Comparison of ENCODE assay signal across 28 mouse cellular contexts in the genomic region with DNA sequence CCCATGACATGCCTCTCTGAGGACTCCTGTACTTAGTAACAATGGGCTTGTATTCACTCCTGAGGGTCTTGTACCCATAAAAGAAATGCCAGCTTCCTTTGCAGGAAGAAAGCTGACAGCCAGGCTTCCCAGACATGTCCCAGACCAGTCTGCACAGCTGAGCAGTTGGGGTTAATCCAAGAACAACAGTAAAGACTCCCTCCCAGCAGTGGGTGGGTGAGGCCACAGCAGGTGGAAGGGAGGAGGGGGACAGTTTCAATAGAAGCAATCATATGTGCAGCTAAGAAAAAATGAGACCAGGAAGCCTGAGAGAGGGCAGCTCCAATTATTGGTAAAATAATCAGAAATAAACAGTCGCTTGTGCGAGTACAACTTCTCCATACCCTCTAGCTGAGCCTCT. TPM values are rescaled to one million over a fixed set of nuclear protein-coding genes. Genes with fewer than 3 reads are reported as not detected.
DNase-seq lines count a peak whose midpoint lies in the region; ATAC-seq lines count a peak whose summit lies in the region.
"Had no signal": no experiment of that assay in that cellular context is flagged by ENCODE, and none has a peak within 500 bp of the region (broad histone marks: within the 10 kb centered on the region; RNA-seq: fewer than 3 reads in every experiment).

No protein-coding gene starts in this region.

- peak; percentile 67 for DNase-seq in heart, adult 11 months
- DNase-seq in heart, postnatal 25 days (ENCODE audit: low spot score) = no peak
- DNase-seq in kidney, postnatal 14 days = peak; percentile 7
- peak; percentile 37 for DNase-seq in Muller cell, postnatal 12 days (ENCODE audit: inconsistent ontology term)
- DNase-seq in adrenal gland, postnatal 14 days = no peak
- DNase-seq in cerebellum, adult 9-11 months = no peak
- DNase-seq: adrenal gland, postnatal 10 days; cerebellum, adult 11-12 months; gastrocnemius, postnatal 14 days; heart, postnatal 4 days; kidney, adult 9 months; kidney, postnatal 36 days; right cerebral cortex, postnatal 4 days; thymus, adult 2 months; thymus, postnatal 36 days had no signal

- H3K4me2 ChIP-seq in kidney, embryonic 14.5 days (replicated peaks; ENCODE audit: low read depth, low read length) = no peak overlapping the region
- H3K4me2 ChIP-seq: embryonic facial prominence, embryonic 15.5 days; forebrain, embryonic 13.5 days; hindbrain, embryonic 13.5 days; limb, embryonic 12.5 days; liver, embryonic 11.5 days; lung, embryonic 15.5 days; midbrain, embryonic 15.5 days had no signal

- no peak overlapping the region for H3K27ac ChIP-seq in kidney, embryonic 14.5 days (ENCODE audit: low read depth, low read length)
- H3K27ac ChIP-seq: embryonic facial prominence, embryonic 15.5 days; forebrain, embryonic 13.5 days; heart, embryonic 10.5 days; hindbrain, embryonic 13.5 days; limb, embryonic 12.5 days; lung, embryonic 15.5 days; midbrain, embryonic 10.5 days; midbrain, embryonic 15.5 days; stomach, postnatal 0 days had no signal

- H3K4me3 ChIP-seq in kidney, embryonic 14.5 days (ENCODE audit: low read length) = no peak overlapping the region
- H3K4me3 ChIP-seq: embryonic facial prominence, embryonic 15.5 days; forebrain, embryonic 13.5 days; heart, embryonic 10.5 days; hindbrain, embryonic 13.5 days; limb, embryonic 12.5 days; lung, embryonic 15.5 days; midbrain, embryonic 10.5 days; midbrain, embryonic 15.5 days had no signal

- ATAC-seq in kidney, embryonic 14.5 days (ENCODE audit: low FRiP score, low TSS enrichment) = no peak
- ATAC-seq: forebrain, embryonic 13.5 days; intestine, embryonic 16.5 days; midbrain, embryonic 15.5 days had no signal

- no peaks in the 10 kb centered on the region for H3K36me3 ChIP-seq in kidney, embryonic 14.5 days (ENCODE audit: control insufficient read depth, insufficient read depth, low read length)
- H3K36me3 ChIP-seq: embryonic facial prominence, embryonic 15.5 days; heart, embryonic 10.5 days; hindbrain, embryonic 13.5 days; limb, embryonic 12.5 days; lung, embryonic 15.5 days; midbrain, embryonic 10.5 days; midbrain, embryonic 15.5 days had no signal

- no peaks in the 10 kb centered on the region for H3K27me3 ChIP-seq in kidney, embryonic 14.5 days (ENCODE audit: control insufficient read depth, insufficient read depth, low read length)
- H3K27me3 ChIP-seq: embryonic facial prominence, embryonic 15.5 days; forebrain, embryonic 13.5 days; hindbrain, embryonic 13.5 days; limb, embryonic 12.5 days; lung, embryonic 15.5 days; midbrain, embryonic 15.5 days had no signal

- H3K9me3 ChIP-seq in kidney, embryonic 14.5 days (ENCODE audit: control insufficient read depth, low read length) = no peaks in the 10 kb centered on the region
- H3K9me3 ChIP-seq: embryonic facial prominence, embryonic 15.5 days; forebrain, embryonic 13.5 days; heart, embryonic 10.5 days; hindbrain, embryonic 13.5 days; limb, embryonic 12.5 days; lung, embryonic 15.5 days; midbrain, embryonic 10.5 days; midbrain, embryonic 15.5 days had no signal

- 96% methylated on average over 2 of the region's 2 CpGs for WGBS in kidney, embryonic 14.5 days

- no peak overlapping the region for H3K9ac ChIP-seq in kidney, embryonic 14.5 days (ENCODE audit: low read depth, low read length)
- H3K9ac ChIP-seq: embryonic facial prominence, embryonic 15.5 days; forebrain, embryonic 13.5 days; hindbrain, embryonic 13.5 days; limb, embryonic 12.5 days; lung, embryonic 15.5 days; midbrain, embryonic 15.5 days had no signal

- intact Hi-C loops in heart, postnatal 25 days (cut with DNase I) = no loop called here

- no peaks in the 10 kb centered on the region for H3K4me1 ChIP-seq in kidney, embryonic 14.5 days (ENCODE audit: control insufficient read depth, insufficient read depth, low read length)
- H3K4me1 ChIP-seq: embryonic facial prominence, embryonic 15.5 days; hindbrain, embryonic 13.5 days; limb, embryonic 12.5 days; lung, embryonic 15.5 days; midbrain, embryonic 15.5 days had no signal

RNA-seq across cellular contexts. Expression of gene Cacna1e, which starts 40.9 kb away (rescaled TPM):
- total RNA-seq in heart, postnatal 25 days (2021) = under 1 TPM; 0.14 to 0.16 TPM
- 0.04 and 0.09 TPM in 2 replicates for polyA plus RNA-seq in kidney, embryonic 14.5 days (2014; fragmentation: Nextera tagmentation; extraction: Ambion mirVana)
- total RNA-seq in adrenal gland, postnatal 14 days (2021) = 0.30 and 2.3 TPM in 2 replicates
- total RNA-seq: granulocyte monocyte progenitor cell, adult 5-6 weeks had no signal

Comparison
In these comparisons a context has a peak if more than half of its experiments do, and no peak if none do; other contexts are left out.
1. DNase-seq: peak in heart, adult 11 months (single experiment), kidney, postnatal 14 days (single experiment) and Muller cell, postnatal 12 days (single experiment); none in heart, postnatal 25 days (single experiment), adrenal gland, postnatal 14 days (single experiment) and cerebellum, adult 9-11 months (single experiment).